Comparison of ENCODE assay signal across 8 mouse cellular contexts in genomic region chr11:60292718-60293117, GRCm38 (mm10). TPM values are rescaled to one million over a fixed set of nuclear protein-coding genes. Genes with fewer than 3 reads are reported as not detected.
DNase-seq lines count a peak whose midpoint lies in the region; ATAC-seq and TF ChIP-seq lines count a peak whose summit lies in the region.

No protein-coding gene starts in this region.

- 45% methylated on average over 2 of the region's 2 CpGs for WGBS in heart, embryonic 10.5 days
- 30% methylated on average over 2 of the region's 2 CpGs for WGBS in kidney, embryonic 16.5 days
- 50% methylated on average over 2 of the region's 2 CpGs for WGBS in small intestine, adult 2 months

- peak; percentile 61; the same call in 1 of the 2 replicates for ATAC-seq in kidney, embryonic 16.5 days (ENCODE audit: low FRiP score, low TSS enrichment)

- H3K9ac ChIP-seq in kidney, embryonic 16.5 days (replicated peaks; ENCODE audit: low read length) = no peak overlapping the region

- TF ChIP-seq CTCF in small intestine, adult 2 months (IDR thresholded peaks at IDR 0.05; ENCODE audit: extremely low read depth, insufficient read length, insufficient replicate concordance, low read depth, low read length) = peak; percentile 35; the same call in 1 of the 2 replicates

- peak; percentile 30 for DNase-seq in CD4-positive helper T cell, adult 2 months (ENCODE audit: low read depth, low spot score)
- peak; percentile 26 for DNase-seq in WW6 (ENCODE audit: low read depth, low spot score)
- DNase-seq in embryo, embryonic 11 days = peak; percentile 79
- peak; percentile 93 for DNase-seq in heart, embryonic 10.5 days (ENCODE audit: low spot score)
- peak; percentile 66 to 83 for DNase-seq in lung, adult 18-20 months
- no peak for DNase-seq in urinary bladder, postnatal 25 days (ENCODE audit: low spot score)

- no peaks in the 10 kb centered on the region for H3K9me3 ChIP-seq in heart, embryonic 10.5 days
- H3K9me3 ChIP-seq in kidney, embryonic 16.5 days (ENCODE audit: low read length) = no peaks in the 10 kb centered on the region

- H3K27me3 ChIP-seq in heart, embryonic 10.5 days (ENCODE audit: insufficient read depth, poor library complexity, severe bottlenecking) = no peaks in the 10 kb centered on the region
- H3K27me3 ChIP-seq in kidney, embryonic 16.5 days (ENCODE audit: insufficient read depth, low read length) = no peaks in the 10 kb centered on the region
- H3K27me3 ChIP-seq in small intestine, adult 2 months (ENCODE audit: control insufficient read depth, insufficient read depth, low read length) = no peaks in the 10 kb centered on the region

- H3K36me3 ChIP-seq in heart, embryonic 10.5 days = no peaks in the 10 kb centered on the region
- no peaks in the 10 kb centered on the region for H3K36me3 ChIP-seq in kidney, embryonic 16.5 days (ENCODE audit: insufficient read depth, low read length)
- H3K36me3 ChIP-seq in small intestine, adult 2 months (ENCODE audit: control insufficient read depth, insufficient read depth, low read length) = no peaks in the 10 kb centered on the region

- H3K4me2 ChIP-seq in kidney, embryonic 16.5 days (replicated peaks; ENCODE audit: low read depth, low read length) = no peak overlapping the region

- TF ChIP-seq POLR2A in small intestine, adult 2 months (IDR thresholded peaks at IDR 0.05; ENCODE audit: low read depth, low read length) = no peak

- peaks cover 36% of the 10 kb centered on the region for H3K4me1 ChIP-seq in heart, embryonic 10.5 days
- H3K4me1 ChIP-seq in kidney, embryonic 16.5 days (ENCODE audit: insufficient read depth, low read length) = peaks cover 20% of the 10 kb centered on the region
- H3K4me1 ChIP-seq in small intestine, adult 2 months (ENCODE audit: control insufficient read depth, insufficient read depth, insufficient read length, low read length) = no peaks in the 10 kb centered on the region

- H3K27ac ChIP-seq in heart, embryonic 10.5 days = peak overlapping the region; percentile 52
- H3K27ac ChIP-seq in kidney, embryonic 16.5 days (ENCODE audit: low read length) = no peak overlapping the region
- no peak overlapping the region for H3K27ac ChIP-seq in small intestine, adult 2 months (ENCODE audit: insufficient read depth, low read depth, low read length)

- H3K4me3 ChIP-seq in heart, embryonic 10.5 days = no peak overlapping the region
- no peak overlapping the region for H3K4me3 ChIP-seq in kidney, embryonic 16.5 days (ENCODE audit: low read length)
- H3K4me3 ChIP-seq in small intestine, adult 2 months (ENCODE audit: low read depth, low read length) = no peak overlapping the region

RNA-seq across cellular contexts. Expression of gene Tom1l2, which starts 60.0 kb away (rescaled TPM):
- 19.3 and 28.4 TPM in 2 replicates for polyA plus RNA-seq in heart, embryonic 10.5 days (2016; fragmentation: Nextera tagmentation; extraction: Ambion mirVana)
- 36.3 and 41.7 TPM in 2 replicates for polyA plus RNA-seq in kidney, embryonic 16.5 days (2015; fragmentation: Nextera tagmentation; extraction: Ambion mirVana)
- 73.6 and 152 TPM in 2 replicates for polyA plus RNA-seq in small intestine, adult 2 months (2012; rRNA removed)
